Mouse (Mus musculus) heart, embryonic 11.5 days (tissue): ENCODE results near the gene Lekr1. TPM values are rescaled to one million over a fixed set of nuclear protein-coding genes. Genes with fewer than 3 reads are reported as not detected.

ENCODE experiments used
- ATAC-seq: fragments of 200-750 bp; cut with Nextera tagmentation; replicated peaks from 2 replicates; pipeline ENCODE4 v1.8.0; 2017; ENCODE audit warnings: moderate library complexity; ENCODE audit not compliant: insufficient number of reproducible peaks, low FRiP score, low TSS enrichment
- H3K27ac ChIP-seq: fragments of 300-500 bp; sonication (generic); 2 replicates; pipeline ENCODE4 v1.5.1; 2014; ENCODE audit warnings: mild to moderate bottlenecking, low read depth, low read length
- H3K27me3 ChIP-seq: fragments of 300-500 bp; sonication (generic); 2 replicates; pipeline ENCODE4 v1.6.1; 2014; ENCODE audit warnings: mild to moderate bottlenecking, low read length, mixed read lengths; ENCODE audit not compliant: control insufficient read depth, insufficient read depth
- H3K36me3 ChIP-seq: fragments of 300-500 bp; sonication (generic); 2 replicates; pipeline ENCODE4 v1.6.1; 2014; ENCODE audit warnings: mild to moderate bottlenecking, low read length, moderate library complexity, mixed read lengths; ENCODE audit not compliant: control insufficient read depth, insufficient read depth
- H3K4me1 ChIP-seq: fragments of 300-500 bp; sonication (generic); 2 replicates; pipeline ENCODE4 v1.6.1; 2014; ENCODE audit warnings: low read length; ENCODE audit not compliant: control insufficient read depth, insufficient read depth
- H3K4me2 ChIP-seq: fragments of 300-500 bp; sonication (generic); 2 replicates; pipeline ENCODE4 v1.6.1; 2014; ENCODE audit warnings: mild to moderate bottlenecking, moderate library complexity
- H3K4me3 ChIP-seq: fragments of 300-500 bp; sonication (generic); 2 replicates; pipeline ENCODE4 v1.5.1; 2014; ENCODE audit warnings: low read depth, low read length
- H3K9ac ChIP-seq: fragments of 300-500 bp; sonication (generic); 2 replicates; pipeline ENCODE4 v1.6.1; 2014; ENCODE audit warnings: mild to moderate bottlenecking, low read depth, low read length, moderate library complexity
- H3K9me3 ChIP-seq: fragments of 300-500 bp; sonication (generic); replicated peaks from 2 replicates; pipeline ENCODE4 v1.6.1; 2016; ENCODE audit warnings: low read length; ENCODE audit not compliant: control insufficient read depth
- WGBS: fragments of 180-500 bp; shearing (Covaris S2); extraction: QIAGEN DNeasy Blood & Tissue Kit; methylation state at CpG from one replicate; pipeline ENCODE4 v1.1.7; 2014; ENCODE audit not compliant: insufficient replicate concordance; 5-methylcytosine and 5-hydroxymethylcytosine counted together
- polyA plus RNA-seq: library from polyadenylated mRNA; unstranded; fragments of >200 nt; fragmentation: Nextera tagmentation; extraction: Ambion mirVana; gene quantifications from 2 replicates; pipeline ENCODE4 v1.2.1, GENCODE M21; 2014

Gene Lekr1
- polyA plus RNA-seq, 1 experiment from 2014 or later = 5.4 TPM

- Histone ChIP-seq H3K9me3 (no peaks in the 10 kb centered on the region), H3K27ac (no peak overlapping the region), H3K4me1 (no peaks in the 10 kb centered on the region; the same call in 1 of the 2 replicates), H3K9ac (no peak overlapping the region), H3K36me3 (no peaks in the 10 kb centered on the region), H3K27me3 (no peaks in the 10 kb centered on the region), H3K4me2 (no peak overlapping the region), H3K4me3 (no peak overlapping the region)
- ATAC-seq = no peak
- WGBS = 80% methylated on average over 9 of the region's 9 CpGs
Measured at GRCm38 (mm10) chr3:65629565-65630112, 36.4 kb upstream of the Lekr1 start.

GRCm38 (mm10) chr3:65633604-65634003 lies 32.4 kb upstream of the Lekr1 start:
- no peaks in the 10 kb centered on the region for H3K27me3 ChIP-seq
- no peak for ATAC-seq
- H3K4me3 ChIP-seq = no peak overlapping the region
- no peaks in the 10 kb centered on the region for H3K36me3 ChIP-seq
- no peak overlapping the region for H3K27ac ChIP-seq
- no peaks in the 10 kb centered on the region for H3K9me3 ChIP-seq
- WGBS = 57% methylated on average over 4 of the region's 4 CpGs
- no peaks in the 10 kb centered on the region; the same call in 1 of the 2 replicates for H3K4me1 ChIP-seq
- H3K4me2 ChIP-seq = no peak overlapping the region
- no peak overlapping the region for H3K9ac ChIP-seq

- Histone ChIP-seq H3K9ac (no peak overlapping the region), H3K4me2 (no peak overlapping the region), H3K4me1 (no peaks in the 10 kb centered on the region), H3K36me3 (no peaks in the 10 kb centered on the region), H3K27ac (no peak overlapping the region), H3K27me3 (no peaks in the 10 kb centered on the region), H3K4me3 (no peak overlapping the region), H3K9me3 (no peaks in the 10 kb centered on the region)
- no peak for ATAC-seq
- WGBS = 44% methylated on average over 9 of the region's 9 CpGs
Measured at GRCm38 (mm10) chr3:65635983-65636382, 30.0 kb upstream of the Lekr1 start.

GRCm38 (mm10) chr3:65637313-65637712 lies 28.7 kb upstream of the Lekr1 start:
- Histone ChIP-seq H3K4me2 (no peak overlapping the region), H3K4me3 (no peak overlapping the region), H3K36me3 (no peaks in the 10 kb centered on the region), H3K9ac (no peak overlapping the region), H3K9me3 (no peaks in the 10 kb centered on the region), H3K27ac (no peak overlapping the region), H3K27me3 (no peaks in the 10 kb centered on the region), H3K4me1 (no peaks in the 10 kb centered on the region)
- WGBS = 77% methylated on average over 7 of the region's 7 CpGs
- ATAC-seq = no peak

GRCm38 (mm10) chr3:65638896-65639295 lies 27.1 kb upstream of the Lekr1 start:
- Histone ChIP-seq H3K9ac (no peak overlapping the region), H3K36me3 (no peaks in the 10 kb centered on the region), H3K9me3 (no peaks in the 10 kb centered on the region), H3K27me3 (no peaks in the 10 kb centered on the region), H3K4me2 (no peak overlapping the region), H3K4me1 (no peaks in the 10 kb centered on the region), H3K4me3 (no peak overlapping the region), H3K27ac (no peak overlapping the region)
- WGBS = 83% methylated on average over 11 of the region's 11 CpGs
- no peak for ATAC-seq

GRCm38 (mm10) chr3:65639454-65640014 lies 26.5 kb upstream of the Lekr1 start:
- Histone ChIP-seq H3K4me1 (no peaks in the 10 kb centered on the region), H3K27ac (no peak overlapping the region), H3K4me3 (no peak overlapping the region), H3K9ac (no peak overlapping the region), H3K27me3 (no peaks in the 10 kb centered on the region), H3K4me2 (no peak overlapping the region), H3K9me3 (no peaks in the 10 kb centered on the region), H3K36me3 (no peaks in the 10 kb centered on the region)
- ATAC-seq = no peak
- 76% methylated on average over 5 of the region's 5 CpGs for WGBS

- H3K27ac ChIP-seq = no peak overlapping the region
- no peak overlapping the region for H3K9ac ChIP-seq
- no peaks in the 10 kb centered on the region for H3K9me3 ChIP-seq
- H3K4me3 ChIP-seq = no peak overlapping the region
- H3K27me3 ChIP-seq = no peaks in the 10 kb centered on the region
- ATAC-seq = no peak
- no peaks in the 10 kb centered on the region for H3K36me3 ChIP-seq
- 70% methylated on average over 2 of the region's 2 CpGs for WGBS
- H3K4me1 ChIP-seq = no peaks in the 10 kb centered on the region
- no peak overlapping the region for H3K4me2 ChIP-seq
Measured at GRCm38 (mm10) chr3:65642959-65643358, 23.1 kb upstream of the Lekr1 start.

GRCm38 (mm10) chr3:65643654-65644053 lies 22.4 kb upstream of the Lekr1 start:
- Histone ChIP-seq H3K36me3 (no peaks in the 10 kb centered on the region), H3K27me3 (no peaks in the 10 kb centered on the region), H3K4me1 (no peaks in the 10 kb centered on the region), H3K4me2 (no peak overlapping the region), H3K9ac (no peak overlapping the region), H3K4me3 (no peak overlapping the region), H3K9me3 (no peaks in the 10 kb centered on the region), H3K27ac (no peak overlapping the region)
- ATAC-seq = no peak
- 79% methylated on average over 1 of the region's 1 CpGs for WGBS

GRCm38 (mm10) chr3:65647592-65647991 lies 18.4 kb upstream of the Lekr1 start:
- WGBS = 72% methylated on average over 8 of the region's 8 CpGs
- H3K27ac ChIP-seq = no peak overlapping the region
- no peak for ATAC-seq

More at GRCm38 (mm10) chr3:65647592-65647991, 18.4 kb upstream of the Lekr1 start:
- Histone ChIP-seq H3K27me3 (no peaks in the 10 kb centered on the region), H3K9me3 (no peaks in the 10 kb centered on the region), H3K4me2 (no peak overlapping the region), H3K36me3 (no peaks in the 10 kb centered on the region), H3K9ac (no peak overlapping the region), H3K4me3 (no peak overlapping the region), H3K4me1 (no peaks in the 10 kb centered on the region)
